24 mouse cellular contexts compared by ENCODE assay signal in genomic region chr1:171715434-171715833, GRCm38 (mm10). TPM values are rescaled to one million over a fixed set of nuclear protein-coding genes. Genes with fewer than 3 reads are reported as not detected.
DNase-seq lines count a peak whose midpoint lies in the region; ATAC-seq and TF ChIP-seq lines count a peak whose summit lies in the region.
"Had no signal": no experiment of that assay in that cellular context is flagged by ENCODE, and none has a peak within 500 bp of the region (broad histone marks: within the 10 kb centered on the region; RNA-seq: fewer than 3 reads in every experiment).

No protein-coding gene starts in this region.

- no peaks in the 10 kb centered on the region for H3K27me3 ChIP-seq in forebrain, postnatal 0 days (ENCODE audit: insufficient read depth, low read length)
- H3K27me3 ChIP-seq in forebrain, embryonic 16.5 days (replicated peaks; ENCODE audit: control insufficient read depth, insufficient read depth, low read length) = no peaks in the 10 kb centered on the region
- no peaks in the 10 kb centered on the region for H3K27me3 ChIP-seq in kidney, adult 2 months (replicated peaks; ENCODE audit: control insufficient read depth, insufficient read depth, low read length)
- H3K27me3 ChIP-seq: CH12.LX, Patski had no signal

- H3K36me3 ChIP-seq in forebrain, postnatal 0 days (ENCODE audit: insufficient read depth) = no peaks in the 10 kb centered on the region
- H3K36me3 ChIP-seq in forebrain, embryonic 16.5 days (ENCODE audit: control insufficient read depth, insufficient read depth) = no peaks in the 10 kb centered on the region
- no peaks in the 10 kb centered on the region for H3K36me3 ChIP-seq in kidney, adult 2 months (ENCODE audit: control insufficient read depth, insufficient read depth, low read length)
- H3K36me3 ChIP-seq: G1E had no signal

- DNase-seq in forebrain, postnatal 0 days = peak; percentile 10
- no peak for DNase-seq in frontal cortex, postnatal 10 days (ENCODE audit: low spot score in 2 of 2)
- DNase-seq in brain, adult 2 months (ENCODE audit: low read depth, low spot score) = peak; percentile 20
- peak; percentile 21 for DNase-seq in telencephalon, adult 2 months (ENCODE audit: low read depth, low spot score)
- no peak for DNase-seq in layer of hippocampus, adult 8-10 months (ENCODE audit: low spot score in 2 of 2)
- DNase-seq in kidney, adult 2 months = no peak
- DNase-seq: adrenal gland, adult 2 months; adrenal gland, adult 8-10 months; adrenal gland, postnatal 10 days; adrenal gland, postnatal 14 days; adrenal gland, postnatal 25 days; adrenal gland, postnatal 36 days; B cell, adult 2 months; cerebellum, adult 11 months; cerebellum, adult 11-12 months; cerebellum, adult 18-20 months had no signal

- H3K27ac ChIP-seq in forebrain, postnatal 0 days (ENCODE audit: low read depth, low read length) = no peak overlapping the region
- no peak overlapping the region for H3K27ac ChIP-seq in forebrain, embryonic 16.5 days (ENCODE audit: low read length)
- H3K27ac ChIP-seq in kidney, adult 2 months (ENCODE audit: insufficient read depth, low read depth, low read length) = no peak overlapping the region

- ATAC-seq in forebrain, postnatal 0 days = peak; percentile 43; the same call in 1 of the 2 replicates
- ATAC-seq in forebrain, embryonic 16.5 days = no peak
- peak; percentile 76; the same call in 1 of the 2 replicates for ATAC-seq in frontal cortex, adult (ENCODE audit: low TSS enrichment)
- ATAC-seq: activated CD4-positive, CD25-positive, alpha-beta regulatory T cell, adult 4 months; CD4-positive, CD25-positive, alpha-beta regulatory T cell, adult 4 months; Patski had no signal

- no peak overlapping the region for H3K4me2 ChIP-seq in forebrain, postnatal 0 days (ENCODE audit: low read depth)
- no peak overlapping the region for H3K4me2 ChIP-seq in forebrain, embryonic 16.5 days (ENCODE audit: low read length)

- H3K4me3 ChIP-seq in forebrain, postnatal 0 days (ENCODE audit: low read depth, low read length) = no peak overlapping the region
- H3K4me3 ChIP-seq in forebrain, embryonic 16.5 days (replicated peaks; ENCODE audit: low read length) = no peak overlapping the region
- no peak overlapping the region for H3K4me3 ChIP-seq in kidney, adult 2 months (ENCODE audit: insufficient read depth, low read depth, low read length)

- TF ChIP-seq CTCF in forebrain, postnatal 0 days (IDR thresholded peaks at IDR 0.05; ENCODE audit: low read depth) = no peak
- TF ChIP-seq CTCF in kidney, adult 2 months (conservative IDR thresholded peaks at IDR 0.05; ENCODE audit: insufficient read depth, insufficient read length, low read depth, low read length) = no peak

- H3K9ac ChIP-seq in forebrain, postnatal 0 days = no peak overlapping the region
- no peak overlapping the region for H3K9ac ChIP-seq in forebrain, embryonic 16.5 days (replicated peaks; ENCODE audit: low read depth, low read length)

- H3K4me1 ChIP-seq in forebrain, postnatal 0 days (ENCODE audit: insufficient read depth) = no peaks in the 10 kb centered on the region
- H3K4me1 ChIP-seq in forebrain, embryonic 16.5 days (replicated peaks; ENCODE audit: control insufficient read depth, insufficient read depth, low read length) = no peaks in the 10 kb centered on the region
- no peaks in the 10 kb centered on the region for H3K4me1 ChIP-seq in kidney, adult 2 months (ENCODE audit: control insufficient read depth, insufficient read depth, low read length)

- 73% methylated on average over 2 of the region's 2 CpGs for WGBS in forebrain, postnatal 0 days
- WGBS in forebrain, embryonic 16.5 days = 83% methylated on average over 2 of the region's 2 CpGs
- WGBS in kidney, adult 2 months = 33% methylated on average over 2 of the region's 2 CpGs

- H3K9me3 ChIP-seq in forebrain, postnatal 0 days (ENCODE audit: low read length) = no peaks in the 10 kb centered on the region
- H3K9me3 ChIP-seq in forebrain, embryonic 16.5 days (ENCODE audit: control insufficient read depth, low read length) = no peaks in the 10 kb centered on the region

- no peak for TF ChIP-seq POLR2A in kidney, adult 2 months (IDR thresholded peaks at IDR 0.05; ENCODE audit: low read depth, low read length)

RNA-seq across cellular contexts. Expression of gene Cd48, which starts 33.6 kb away (rescaled TPM):
- total RNA-seq in forebrain, postnatal 0 days (2014; rRNA removed) = 0.69 and 1.3 TPM in 2 replicates
- 1.0 and 1.1 TPM in 2 replicates for polyA plus RNA-seq in forebrain, postnatal 0 days (2015; fragmentation: Nextera tagmentation; extraction: Ambion mirVana)
- 0.49 and 1.2 TPM in 2 replicates for polyA plus RNA-seq in forebrain, embryonic 16.5 days (2015; fragmentation: Nextera tagmentation; extraction: Ambion mirVana)
- total RNA-seq in layer of hippocampus, adult 8-10 months (2022) = 1 to 10 TPM in 2 of 4 experiments, under 1 TPM in 1, not detected in 1; 0.72 to 8.2 (median 5.9) TPM
- polyA plus RNA-seq in kidney, adult 2 months (2012; rRNA removed) = 2.7 and 4.3 TPM in 2 replicates
- total RNA-seq: G1E had no signal
- polyA plus RNA-seq: C2C12, G1E, Patski had no signal

RNA-seq across cellular contexts. Expression of gene Slamf1, which starts 51.5 kb away (rescaled TPM):
- total RNA-seq in forebrain, postnatal 0 days (2014; rRNA removed) = 0.15 and 0.19 TPM in 2 replicates
- polyA plus RNA-seq in forebrain, postnatal 0 days (2015; fragmentation: Nextera tagmentation; extraction: Ambion mirVana) = 0.11 and 0.15 TPM in 2 replicates
- 0.10 and 0.24 TPM in 2 replicates for polyA plus RNA-seq in forebrain, embryonic 16.5 days (2015; fragmentation: Nextera tagmentation; extraction: Ambion mirVana)
- under 1 TPM; 0.13 to 0.31 (median 0.14) TPM for total RNA-seq in layer of hippocampus, adult 8-10 months (2022)
- 0.03 and 0.28 TPM in 2 replicates for polyA plus RNA-seq in kidney, adult 2 months (2012; rRNA removed)
- total RNA-seq: adrenal gland, adult 2 months; adrenal gland, postnatal 25 days had no signal
- polyA plus RNA-seq: C2C12, G1E had no signal

Comparison
In these comparisons a context has a peak if more than half of its experiments do, and no peak if none do; other contexts are left out.
1. DNase-seq: peak in forebrain, postnatal 0 days (single experiment), brain, adult 2 months (single experiment) and telencephalon, adult 2 months (single experiment); none in frontal cortex, postnatal 10 days (0 of 2), layer of hippocampus, adult 8-10 months (0 of 2) and kidney, adult 2 months (single experiment).